Mouse (Mus musculus) kidney, embryonic 14.5 days (tissue): ENCODE results near the gene Peli2. TPM values are rescaled to one million over a fixed set of nuclear protein-coding genes. Genes with fewer than 3 reads are reported as not detected.
A peak's percentile ranks its signal among the peaks of the same experiment; 100 is the strongest.

ENCODE experiments used
- ATAC-seq: fragments of 200-750 bp; cut with Nextera tagmentation; 2 replicates; pipeline ENCODE4 v1.8.0; 2017; ENCODE audit warnings: moderate number of reproducible peaks, mild to moderate bottlenecking, moderate TSS enrichment, moderate library complexity; ENCODE audit not compliant: low FRiP score, low TSS enrichment
- H3K27ac ChIP-seq: fragments of 300-500 bp; sonication (generic); 2 replicates; pipeline ENCODE4 v1.5.1; 2014; ENCODE audit warnings: low read depth, mild to moderate bottlenecking, low read length, moderate library complexity, mixed read lengths
- H3K27me3 ChIP-seq: fragments of 300-500 bp; sonication (generic); 2 replicates; pipeline ENCODE4 v1.6.1; 2014; ENCODE audit warnings: mild to moderate bottlenecking, low read length; ENCODE audit not compliant: control insufficient read depth, insufficient read depth
- H3K36me3 ChIP-seq: fragments of 300-500 bp; sonication (generic); 2 replicates; pipeline ENCODE4 v1.6.1; 2014; ENCODE audit warnings: low read length, mixed read lengths; ENCODE audit not compliant: control insufficient read depth, insufficient read depth
- H3K4me1 ChIP-seq: fragments of 300-500 bp; sonication (generic); 2 replicates; pipeline ENCODE4 v1.6.1; 2014; ENCODE audit warnings: low read length, mixed read lengths; ENCODE audit not compliant: control insufficient read depth, insufficient read depth
- H3K4me2 ChIP-seq: fragments of 300-500 bp; sonication (generic); replicated peaks from 2 replicates; pipeline ENCODE4 v1.6.1; 2014; ENCODE audit warnings: low read depth, mild to moderate bottlenecking, low read length
- H3K4me3 ChIP-seq: fragments of 300-500 bp; sonication (generic); 2 replicates; pipeline ENCODE4 v1.5.1; 2014; ENCODE audit warnings: mild to moderate bottlenecking, low read length
- H3K9ac ChIP-seq: fragments of 300-500 bp; sonication (generic); 2 replicates; pipeline ENCODE4 v1.6.1; 2014; ENCODE audit warnings: low read depth, mild to moderate bottlenecking, low read length, moderate library complexity
- H3K9me3 ChIP-seq: fragments of 300-500 bp; sonication (generic); 2 replicates; pipeline ENCODE4 v1.6.1; 2016; ENCODE audit warnings: low read length; ENCODE audit not compliant: control insufficient read depth
- WGBS: fragments of 180-500 bp; shearing (Covaris S2); extraction: QIAGEN DNeasy Blood & Tissue Kit; methylation state at CpG from one replicate; pipeline ENCODE4 v1.1.7; 2014; 5-methylcytosine and 5-hydroxymethylcytosine counted together
- polyA plus RNA-seq: library from polyadenylated mRNA; unstranded; fragments of >200 nt; fragmentation: Nextera tagmentation; extraction: Ambion mirVana; gene quantifications from 2 replicates; pipeline ENCODE4 v1.2.1, GENCODE M21; 2014

The Peli2 gene
- polyA plus RNA-seq, 1 experiment from 2014 or later: 10.8 TPM

- no peak overlapping the region for H3K9ac ChIP-seq
- no peaks in the 10 kb centered on the region for H3K36me3 ChIP-seq
- H3K9me3 ChIP-seq: no peaks in the 10 kb centered on the region
- no peak overlapping the region for H3K27ac ChIP-seq
- H3K4me2 ChIP-seq: no peak overlapping the region
- H3K4me1 ChIP-seq: peaks cover 51% of the 10 kb centered on the region
- H3K27me3 ChIP-seq: 0 out of 2 replicates have a peak, but pooled peaks cover 2% of the 10 kb centered on the region
- no peak overlapping the region for H3K4me3 ChIP-seq
- 41% methylated on average over 17 of the region's 17 CpGs for WGBS
- ATAC-seq: no peak
These were observed 81.7 kb downstream of the Peli2 start for GRCm38 (mm10) chr14:48202096-48203036.

DNA sequence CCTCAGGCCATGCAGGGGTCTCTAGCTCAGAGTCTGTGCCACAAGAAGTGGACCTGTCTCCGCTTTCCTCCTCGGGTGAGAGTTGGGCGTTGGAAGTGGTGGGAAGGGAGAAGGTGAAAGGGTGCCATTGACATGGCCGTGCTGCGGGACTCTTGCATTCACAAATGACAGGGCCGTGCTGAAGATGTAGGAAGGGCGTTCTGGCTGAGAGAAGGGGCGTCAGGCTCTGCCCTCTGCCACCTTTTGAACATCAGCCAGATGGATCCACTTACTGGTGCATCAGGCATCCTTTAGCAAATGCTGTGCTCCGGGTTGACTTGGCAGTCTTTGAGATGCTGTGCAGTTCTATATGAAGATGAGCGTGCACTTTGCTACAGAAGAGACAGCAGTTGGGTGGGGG is 84.4 kb downstream of the Peli2 start:
- no peaks in the 10 kb centered on the region for H3K36me3 ChIP-seq
- WGBS: 46% methylated on average over 10 of the region's 10 CpGs
- no peak overlapping the region for H3K27ac ChIP-seq
- H3K9me3 ChIP-seq: no peaks in the 10 kb centered on the region
- no peak overlapping the region for H3K9ac ChIP-seq
- no peak for ATAC-seq
- peaks cover 52% of the 10 kb centered on the region for H3K4me1 ChIP-seq
- H3K4me3 ChIP-seq: no peak overlapping the region
- H3K4me2 ChIP-seq: no peak overlapping the region
- H3K27me3 ChIP-seq: no peaks in the 10 kb centered on the region

- no peak overlapping the region for H3K27ac ChIP-seq
- H3K4me3 ChIP-seq: no peak overlapping the region
- 5% methylated on average over 11 of the region's 11 CpGs for WGBS
- no peaks in the 10 kb centered on the region for H3K27me3 ChIP-seq
- H3K9ac ChIP-seq: no peak overlapping the region
- H3K9me3 ChIP-seq: no peaks in the 10 kb centered on the region
- H3K36me3 ChIP-seq: no peaks in the 10 kb centered on the region
- peaks cover 47% of the 10 kb centered on the region for H3K4me1 ChIP-seq
- H3K4me2 ChIP-seq: no peak overlapping the region
- peak; percentile 28; the same call in 1 of the 2 replicates for ATAC-seq
These were observed 85.0 kb downstream of the Peli2 start for GRCm38 (mm10) chr14:48205635-48206034.

- Histone ChIP-seq H3K4me3 (peak overlapping the region; percentile 11), H3K9me3 (no peaks in the 10 kb centered on the region), H3K27ac (peak overlapping the region; percentile 65), H3K27me3 (no peaks in the 10 kb centered on the region), H3K4me1 (peaks cover 41% of the 10 kb centered on the region), H3K4me2 (peak overlapping the region; percentile 23), H3K36me3 (no peaks in the 10 kb centered on the region), H3K9ac (no peak overlapping the region)
- peak; percentile 46; the same call in 1 of the 2 replicates for ATAC-seq
- 14% methylated on average over 15 of the region's 15 CpGs for WGBS
These were observed 86.5 kb downstream of the Peli2 start for GRCm38 (mm10) chr14:48207119-48207518.

DNA sequence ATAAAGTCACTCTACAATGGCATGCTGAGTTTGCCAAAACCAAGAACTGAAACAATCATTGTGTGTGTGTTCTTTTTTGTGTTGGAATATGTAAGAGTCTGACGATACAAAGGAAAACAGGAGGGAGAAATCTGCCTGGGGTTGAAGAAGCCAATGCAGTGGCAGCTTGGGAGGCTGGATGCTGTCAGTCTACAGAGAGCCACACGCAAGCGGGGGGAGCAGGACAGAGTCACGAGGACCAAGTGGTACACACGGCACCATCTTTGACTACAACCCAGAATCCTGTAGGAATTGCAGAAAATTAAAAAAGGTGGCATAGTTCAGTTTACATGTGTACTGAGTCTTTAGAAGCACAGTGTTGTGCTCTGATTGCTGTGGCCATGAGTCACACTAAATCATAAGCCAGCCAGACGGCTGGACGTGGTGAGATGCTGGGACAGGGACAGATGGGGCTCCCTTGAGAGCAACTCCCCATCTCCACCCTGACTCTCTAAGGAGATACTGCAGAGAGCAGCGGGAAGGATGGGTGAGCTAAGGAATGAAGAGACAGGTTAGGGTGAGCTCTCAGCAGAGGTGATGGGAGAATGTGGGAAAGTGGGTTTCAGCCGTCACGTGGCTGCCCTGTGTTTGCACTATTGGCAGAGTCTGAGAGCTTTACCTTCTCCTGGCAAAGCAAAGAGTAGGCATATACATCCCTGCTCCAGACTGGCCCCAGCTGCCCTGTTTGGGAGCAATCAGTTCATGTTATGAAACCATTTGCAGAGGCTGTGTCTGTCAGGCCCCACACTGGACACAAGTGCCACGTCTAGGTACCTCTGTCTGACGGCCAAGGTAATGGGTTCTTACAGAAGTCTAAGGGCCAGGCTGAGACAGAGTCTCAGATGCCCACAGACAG is 87.4 kb downstream of the Peli2 start:
- Histone ChIP-seq H3K36me3 (no peaks in the 10 kb centered on the region), H3K4me1 (peaks cover 40% of the 10 kb centered on the region), H3K27me3 (no peaks in the 10 kb centered on the region), H3K4me3 (no peak overlapping the region), H3K27ac (peak overlapping the region; percentile 15; the same call in 1 of the 2 replicates), H3K4me2 (no peak overlapping the region), H3K9me3 (no peaks in the 10 kb centered on the region), H3K9ac (no peak overlapping the region)
- no peak for ATAC-seq
- WGBS: 48% methylated on average over 12 of the region's 12 CpGs

DNA sequence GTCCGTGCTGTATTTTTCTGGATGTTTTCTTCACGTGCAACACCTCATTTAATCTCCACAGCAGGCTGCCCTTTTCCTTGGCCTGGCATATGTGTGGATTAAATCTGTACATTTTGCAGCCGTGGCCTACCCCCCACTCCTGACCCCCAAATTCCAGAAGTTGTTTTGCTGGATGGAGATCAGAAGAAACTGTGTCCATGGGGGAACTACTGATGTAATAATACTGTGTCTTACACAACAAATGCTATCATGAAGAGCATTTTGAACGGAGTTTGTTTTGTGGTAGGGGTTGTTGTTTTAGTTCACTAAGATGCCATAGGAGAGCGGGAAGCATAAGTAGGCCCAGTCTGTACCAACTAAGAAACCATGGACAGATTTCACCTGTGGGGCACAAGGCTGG is 88.8 kb downstream of the Peli2 start:
- Histone ChIP-seq H3K27ac (no peak overlapping the region), H3K4me1 (peaks cover 37% of the 10 kb centered on the region), H3K9ac (no peak overlapping the region), H3K4me2 (no peak overlapping the region), H3K9me3 (no peaks in the 10 kb centered on the region), H3K36me3 (no peaks in the 10 kb centered on the region), H3K4me3 (no peak overlapping the region), H3K27me3 (no peaks in the 10 kb centered on the region)
- 73% methylated on average over 5 of the region's 5 CpGs for WGBS
- ATAC-seq: no peak

DNA sequence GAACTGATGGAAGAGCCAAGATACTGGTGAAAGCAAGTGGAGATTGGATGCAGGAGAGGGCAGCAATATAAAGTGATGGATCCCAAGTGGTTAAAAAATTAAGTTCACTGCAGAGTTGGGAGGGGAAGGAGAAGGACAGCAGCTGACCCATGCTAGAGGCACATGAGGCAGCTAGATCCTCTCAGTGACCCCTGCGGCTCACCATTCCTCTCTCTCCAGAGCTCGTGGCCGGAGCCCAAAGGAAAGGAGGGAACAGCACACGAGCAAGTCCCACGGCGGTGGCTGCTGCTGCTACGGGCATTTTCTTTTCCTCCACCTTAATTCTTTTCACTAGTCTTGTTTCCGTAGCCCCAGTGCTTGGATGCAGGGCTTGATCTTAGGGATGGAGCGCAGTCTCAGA is 89.5 kb downstream of the Peli2 start:
- ATAC-seq: no peak
- H3K9ac ChIP-seq: no peak overlapping the region
- WGBS: 77% methylated on average over 9 of the region's 9 CpGs
- H3K4me1 ChIP-seq: peaks cover 34% of the 10 kb centered on the region
- no peaks in the 10 kb centered on the region for H3K9me3 ChIP-seq
- H3K27me3 ChIP-seq: no peaks in the 10 kb centered on the region
- no peak overlapping the region for H3K4me3 ChIP-seq
- no peaks in the 10 kb centered on the region for H3K36me3 ChIP-seq
- H3K4me2 ChIP-seq: no peak overlapping the region
- H3K27ac ChIP-seq: no peak overlapping the region

DNA sequence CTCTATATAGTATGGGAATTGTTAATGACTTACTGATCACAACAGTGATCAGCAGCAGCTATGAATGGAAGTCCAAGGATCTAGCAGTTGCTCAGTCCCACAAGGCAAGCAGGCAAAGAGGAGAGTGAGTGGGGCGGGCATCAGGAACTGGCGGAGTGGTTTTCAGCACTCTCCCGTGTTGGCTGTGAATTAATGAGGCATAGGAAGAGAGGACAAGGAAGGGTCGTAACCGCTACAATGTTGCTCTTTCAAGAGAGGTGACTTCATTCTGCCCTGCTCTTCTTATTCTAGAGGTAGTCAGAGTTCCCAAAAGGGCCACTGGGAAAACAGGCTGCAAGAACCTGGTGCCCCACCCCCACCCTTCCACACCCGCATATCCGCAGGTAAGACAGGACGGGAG is 90.9 kb downstream of the Peli2 start:
- no peaks in the 10 kb centered on the region for H3K36me3 ChIP-seq
- H3K27ac ChIP-seq: no peak overlapping the region
- peak; percentile 56 for ATAC-seq
- peaks cover 20% of the 10 kb centered on the region; the same call in 1 of the 2 replicates for H3K4me1 ChIP-seq
- H3K4me3 ChIP-seq: no peak overlapping the region
- H3K9ac ChIP-seq: no peak overlapping the region
- WGBS: 35% methylated on average over 8 of the region's 8 CpGs
- H3K4me2 ChIP-seq: no peak overlapping the region
- H3K27me3 ChIP-seq: no peaks in the 10 kb centered on the region
- H3K9me3 ChIP-seq: no peaks in the 10 kb centered on the region
